Mouse (Mus musculus): Measurements from ENCODE around the gene Mospd3. TPM values are rescaled to one million over a fixed set of nuclear protein-coding genes. Genes with fewer than 3 reads are reported as not detected.
"Not testable (repeated sequence)": the region's sequence is repeated elsewhere in the genome, so short reads cannot be mapped to it uniquely, and the experiment has no call there.

Gene Mospd3
- polyA plus RNA-seq, 1 experiment from 2014 or later, result 22.9 TPM

DNA sequence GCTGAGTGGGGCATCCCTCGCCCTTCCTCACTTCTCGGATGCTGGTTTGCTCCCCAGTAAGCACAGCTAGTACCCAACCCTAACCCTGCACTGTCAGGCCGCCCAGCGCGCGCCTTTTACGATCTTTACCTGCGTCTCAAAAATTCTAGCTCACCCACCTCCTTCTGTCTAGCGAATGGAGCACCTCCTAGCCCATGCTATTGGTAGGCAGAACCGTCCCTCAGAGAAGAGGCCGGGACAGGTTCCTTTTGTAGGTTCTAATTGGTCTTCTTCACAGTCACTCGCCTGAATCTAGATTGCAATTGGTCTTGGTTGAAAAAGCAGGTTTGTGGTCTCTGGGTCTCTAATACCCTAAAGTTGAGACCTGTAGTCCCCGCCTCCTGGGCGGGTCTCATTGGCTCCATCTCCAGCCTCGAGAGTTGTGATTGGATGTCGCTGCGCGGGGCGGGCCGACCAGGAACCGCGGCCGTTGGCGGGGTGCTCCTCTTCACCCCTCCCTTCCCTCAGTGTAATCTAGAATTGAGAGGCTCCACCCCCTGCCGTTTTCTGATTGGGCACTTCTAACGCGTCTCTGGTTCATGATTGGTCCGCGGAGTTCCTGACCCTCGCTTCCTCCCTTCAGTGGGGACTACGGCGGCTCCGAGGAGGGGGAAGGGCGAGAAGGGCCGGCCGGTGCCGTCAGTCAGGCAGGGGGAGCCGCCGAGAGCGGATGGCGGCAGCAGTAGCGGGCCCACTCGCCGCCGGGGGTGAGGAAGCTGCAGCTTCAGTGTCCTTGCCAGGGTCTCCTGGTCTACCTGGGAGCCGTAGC lies 27.8 kb upstream of the Mospd3 start, which contains the start of the genes Fbxo24, Lrch4 and Gm20605:
Gene Fbxo24 (minus strand): TSS at position 505 of the 808 bp plus-strand sequence.
Gene Lrch4 (plus strand): TSS at position 624 of the 808 bp plus-strand sequence.
Gene Gm20605 (plus strand): TSS at position 678 of the 808 bp plus-strand sequence.
- Histone ChIP-seq H3K9ac (ENCODE audit: low read depth, low read length) (peak within 1 kb of the TSS; percentile 80), H3K4me1 (replicated peaks; ENCODE audit: control insufficient read depth, insufficient read depth, low read length) (peaks cover 16% of the 10 kb centered on the region), H3K27ac (ENCODE audit: low read depth, low read length) (peak within 1 kb of the TSS; percentile 93), H3K36me3 (ENCODE audit: control insufficient read depth, insufficient read depth, low read length) (no peaks in the 10 kb centered on the region), H3K27me3 (ENCODE audit: control insufficient read depth, insufficient read depth, low read length) (no peaks in the 10 kb centered on the region), H3K4me3 (ENCODE audit: low read depth, low read length) (peak within 1 kb of the TSS; percentile 85), H3K4me2 (replicated peaks; ENCODE audit: low read depth, low read length) (peak within 1 kb of the TSS; percentile 80), H3K9me3 (ENCODE audit: control insufficient read depth, low read length) (no peaks in the 10 kb centered on the region)
- peak; percentile 98 for ATAC-seq (ENCODE audit: low FRiP score)
- peak; percentile 99 for DNase-seq (ENCODE audit: low spot score)
- WGBS, result under 1% methylated on average over 44 of the region's 46 CpGs

DNA sequence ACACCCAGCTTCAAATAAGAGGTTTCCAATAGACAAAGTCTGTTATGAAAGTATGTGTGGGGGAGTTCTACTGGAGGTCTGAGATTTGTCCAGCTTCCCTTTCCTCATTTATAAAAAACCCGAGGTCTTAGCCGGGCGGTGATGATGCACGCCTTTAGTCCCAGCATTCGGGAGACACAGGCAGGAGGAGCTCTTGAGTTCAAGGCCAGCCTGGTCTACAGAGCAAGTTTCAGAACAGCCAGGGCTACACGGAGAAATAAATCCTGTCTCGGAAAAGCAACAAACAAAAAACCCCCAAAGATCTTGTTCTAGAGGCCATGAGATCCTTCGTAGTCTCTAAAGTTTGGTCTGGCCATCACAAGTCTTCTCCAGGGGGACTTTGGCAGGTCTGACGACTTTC lies 27.1 kb upstream of the Mospd3 start:
- no peak for ATAC-seq (ENCODE audit: low FRiP score)
- Histone ChIP-seq H3K4me2 (replicated peaks; ENCODE audit: low read depth, low read length) (peak overlapping the region; percentile 67), H3K9ac (ENCODE audit: low read depth, low read length) (peak overlapping the region; percentile 74), H3K27me3 (ENCODE audit: control insufficient read depth, insufficient read depth, low read length) (no peaks in the 10 kb centered on the region), H3K4me3 (ENCODE audit: low read depth, low read length) (peak overlapping the region; percentile 52), H3K27ac (ENCODE audit: low read depth, low read length) (peak overlapping the region; percentile 82), H3K9me3 (ENCODE audit: control insufficient read depth, low read length) (no peaks in the 10 kb centered on the region), H3K4me1 (replicated peaks; ENCODE audit: control insufficient read depth, insufficient read depth, low read length) (peaks cover 16% of the 10 kb centered on the region), H3K36me3 (ENCODE audit: control insufficient read depth, insufficient read depth, low read length) (no peaks in the 10 kb centered on the region)
- no peak for DNase-seq (ENCODE audit: low spot score)
- 5% methylated on average over 9 of the region's 9 CpGs for WGBS

DNA sequence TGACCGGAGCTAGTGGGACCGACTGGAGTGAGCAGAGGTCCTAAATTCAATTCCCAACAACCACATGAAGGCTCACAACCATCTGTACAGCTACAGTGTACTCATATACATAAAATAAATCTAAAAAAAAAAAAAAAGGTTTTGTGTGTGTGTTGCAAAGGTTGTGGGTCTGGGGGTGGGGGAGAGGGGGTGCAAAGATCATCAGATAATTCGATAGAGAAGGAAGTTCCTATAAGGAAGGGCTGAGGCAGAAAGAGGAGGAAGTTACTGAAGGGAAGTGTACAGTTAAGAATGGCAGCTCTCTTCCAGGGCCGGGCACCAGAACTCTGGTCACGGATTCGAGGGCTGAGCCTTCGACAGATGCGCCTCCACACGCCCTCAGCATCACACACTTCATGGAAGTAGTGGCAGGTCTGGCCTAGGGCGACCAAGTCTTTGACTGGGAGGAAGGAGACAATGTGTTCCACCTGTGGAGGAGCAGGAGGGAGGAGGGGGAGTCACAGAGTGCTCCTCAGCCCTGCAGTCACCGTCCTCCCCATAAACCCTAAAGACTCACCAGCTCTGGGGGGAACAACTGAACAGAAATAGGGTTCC lies 23.2 kb upstream of the Mospd3 start:
- 86% methylated on average over 11 of the region's 11 CpGs for WGBS
- Histone ChIP-seq H3K4me1 (replicated peaks; ENCODE audit: control insufficient read depth, insufficient read depth, low read length) (0 out of 2 replicates have a peak, but pooled peaks cover 2% of the 10 kb centered on the region), H3K9ac (ENCODE audit: low read depth, low read length) (no peak overlapping the region), H3K9me3 (ENCODE audit: control insufficient read depth, low read length) (no peaks in the 10 kb centered on the region), H3K4me3 (ENCODE audit: low read depth, low read length) (no peak overlapping the region), H3K36me3 (ENCODE audit: control insufficient read depth, insufficient read depth, low read length) (no peaks in the 10 kb centered on the region), H3K4me2 (replicated peaks; ENCODE audit: low read depth, low read length) (no peak overlapping the region), H3K27me3 (ENCODE audit: control insufficient read depth, insufficient read depth, low read length) (no peaks in the 10 kb centered on the region), H3K27ac (ENCODE audit: low read depth, low read length) (no peak overlapping the region)
- DNase-seq (ENCODE audit: low spot score), result no peak
- ATAC-seq (ENCODE audit: low FRiP score), result no peak

DNA sequence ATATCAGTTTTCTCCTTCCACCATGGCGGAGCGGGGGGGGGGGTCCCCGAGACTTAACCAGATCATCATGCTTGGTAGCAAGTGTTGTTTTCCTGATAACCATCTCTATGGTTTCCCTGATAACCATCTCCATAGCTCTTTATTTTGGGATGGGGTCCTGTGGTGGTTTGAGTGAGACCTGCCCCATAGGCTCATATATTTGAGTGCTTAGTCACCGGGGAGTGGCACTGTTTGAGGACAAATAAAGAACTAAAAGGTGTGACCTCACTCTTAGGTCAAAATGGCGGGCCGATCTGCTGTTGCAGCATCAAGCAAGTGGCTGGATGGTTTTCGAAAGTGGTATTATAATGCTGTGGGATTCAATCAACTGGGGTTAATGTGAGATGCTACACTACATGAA lies 14.5 kb upstream of the Mospd3 start:
- H3K4me2 ChIP-seq (replicated peaks; ENCODE audit: low read depth, low read length), result no peak overlapping the region

DNA sequence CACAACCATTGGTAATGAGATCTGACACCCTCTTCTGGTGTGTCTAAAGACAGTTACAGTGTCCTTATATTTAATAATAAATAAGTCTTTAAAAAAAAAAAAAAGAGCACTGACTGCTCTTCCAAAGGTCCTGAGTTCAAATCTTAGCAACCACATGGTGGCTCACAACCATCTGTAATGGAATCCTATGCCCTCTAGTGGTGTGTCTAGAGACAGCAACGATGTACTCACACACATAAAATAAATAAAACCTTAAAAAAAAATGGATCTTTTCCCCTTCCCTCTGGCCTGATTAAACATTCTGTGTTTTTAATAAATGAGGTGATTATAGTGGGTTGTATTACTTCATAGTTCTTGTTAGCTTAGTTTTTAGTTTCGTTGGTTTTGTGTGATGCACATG lies 14.1 kb upstream of the Mospd3 start:
- DNase-seq (ENCODE audit: low spot score); H3K4me2 ChIP-seq (replicated peaks; ENCODE audit: low read depth, low read length); ATAC-seq (ENCODE audit: low FRiP score); H3K36me3 ChIP-seq (ENCODE audit: control insufficient read depth, insufficient read depth, low read length); H3K27ac ChIP-seq (ENCODE audit: low read depth, low read length); H3K4me1 ChIP-seq (replicated peaks; ENCODE audit: control insufficient read depth, insufficient read depth, low read length); H3K9me3 ChIP-seq (ENCODE audit: control insufficient read depth, low read length); H3K9ac ChIP-seq (ENCODE audit: low read depth, low read length); H3K4me3 ChIP-seq (ENCODE audit: low read depth, low read length); H3K27me3 ChIP-seq (ENCODE audit: control insufficient read depth, insufficient read depth, low read length): not testable (repeated sequence)
- WGBS, result 89% methylated on average over 2 of the region's 2 CpGs

More for the DNA sequence above, 14.5 kb upstream of the Mospd3 start:
- no peak for ATAC-seq (ENCODE audit: low FRiP score)
- Histone ChIP-seq H3K4me3 (ENCODE audit: low read depth, low read length) (no peak overlapping the region), H3K27ac (ENCODE audit: low read depth, low read length) (no peak overlapping the region), H3K9me3 (ENCODE audit: control insufficient read depth, low read length) (no peaks in the 10 kb centered on the region), H3K27me3 (ENCODE audit: control insufficient read depth, insufficient read depth, low read length) (no peaks in the 10 kb centered on the region), H3K36me3 (ENCODE audit: control insufficient read depth, insufficient read depth, low read length) (no peaks in the 10 kb centered on the region), H3K4me1 (replicated peaks; ENCODE audit: control insufficient read depth, insufficient read depth, low read length) (peaks cover 8% of the 10 kb centered on the region; the same call in 1 of the 2 replicates), H3K9ac (ENCODE audit: low read depth, low read length) (no peak overlapping the region)
- 90% methylated on average over 7 of the region's 7 CpGs for WGBS
- DNase-seq (ENCODE audit: low spot score), result no peak

DNA sequence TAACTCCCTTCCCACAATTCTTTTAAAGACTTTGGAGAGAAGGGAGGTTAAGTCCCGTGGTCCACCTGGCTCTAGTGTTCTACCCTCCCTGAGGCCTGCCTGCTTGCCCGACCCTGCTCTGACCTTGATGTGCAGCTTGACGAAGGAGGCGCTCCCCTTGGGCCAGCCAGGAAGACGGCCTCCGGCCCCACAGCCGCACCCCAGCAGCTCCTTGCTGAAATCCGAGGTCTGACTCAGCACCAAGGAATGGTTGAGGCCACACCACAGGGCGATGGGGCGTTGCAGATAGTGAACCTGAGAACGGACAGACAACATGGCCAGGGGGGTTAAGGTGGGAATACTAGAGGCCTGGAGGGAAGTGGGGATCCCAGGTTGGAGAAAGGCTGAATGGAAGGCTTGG lies 12.7 kb upstream of the Mospd3 start, which contains the start of gene Pcolce:
Gene Pcolce (minus strand): TSS at position 235 of the 400 bp plus-strand sequence.
- no peak within 1 kb of the TSS for H3K4me3 ChIP-seq (ENCODE audit: low read depth, low read length)
- peaks cover 8% of the 10 kb centered on the region; the same call in 1 of the 2 replicates for H3K4me1 ChIP-seq (replicated peaks; ENCODE audit: control insufficient read depth, insufficient read depth, low read length)
- 53% methylated on average over 11 of the region's 11 CpGs for WGBS
- no peaks in the 10 kb centered on the region; the same call in 1 of the 2 replicates for H3K27me3 ChIP-seq (ENCODE audit: control insufficient read depth, insufficient read depth, low read length)
- DNase-seq (ENCODE audit: low spot score) (no peak), ATAC-seq (ENCODE audit: low FRiP score) (no peak)
- no peaks in the 10 kb centered on the region for H3K36me3 ChIP-seq (ENCODE audit: control insufficient read depth, insufficient read depth, low read length)
- no peaks in the 10 kb centered on the region for H3K9me3 ChIP-seq (ENCODE audit: control insufficient read depth, low read length)
- no peak within 1 kb of the TSS for H3K4me2 ChIP-seq (replicated peaks; ENCODE audit: low read depth, low read length)
- no peak within 1 kb of the TSS for H3K27ac ChIP-seq (ENCODE audit: low read depth, low read length)
- peak within 1 kb of the TSS; percentile 5; the same call in 1 of the 2 replicates for H3K9ac ChIP-seq (ENCODE audit: low read depth, low read length)

DNA sequence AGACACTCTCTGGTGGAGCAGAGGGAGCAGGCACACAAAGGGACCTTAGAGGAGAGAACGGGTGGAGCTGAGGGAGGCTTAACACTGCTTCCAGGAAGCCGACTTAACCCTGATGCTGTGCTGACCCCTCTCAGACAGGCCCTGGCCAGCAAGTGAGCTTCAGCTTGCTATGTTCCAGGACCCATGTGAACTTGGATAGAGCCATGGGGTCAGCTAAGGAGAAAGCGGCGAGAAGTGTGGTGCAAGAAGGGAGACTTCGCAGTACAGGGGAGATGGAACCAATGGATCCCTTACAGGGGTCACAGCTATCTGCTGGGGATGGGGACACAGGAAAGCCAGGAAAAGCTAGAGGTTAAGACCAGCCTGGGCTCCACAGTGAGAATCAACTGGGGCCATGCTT lies 12.2 kb upstream of the Mospd3 start:
- Histone ChIP-seq H3K4me3 (ENCODE audit: low read depth, low read length) (no peak overlapping the region), H3K4me1 (replicated peaks; ENCODE audit: control insufficient read depth, insufficient read depth, low read length) (peaks cover 11% of the 10 kb centered on the region; the same call in 1 of the 2 replicates), H3K9me3 (ENCODE audit: control insufficient read depth, low read length) (no peaks in the 10 kb centered on the region), H3K9ac (ENCODE audit: low read depth, low read length) (peak overlapping the region; percentile 5; the same call in 1 of the 2 replicates), H3K4me2 (replicated peaks; ENCODE audit: low read depth, low read length) (no peak overlapping the region), H3K27ac (ENCODE audit: low read depth, low read length) (no peak overlapping the region), H3K36me3 (ENCODE audit: control insufficient read depth, insufficient read depth, low read length) (no peaks in the 10 kb centered on the region), H3K27me3 (ENCODE audit: control insufficient read depth, insufficient read depth, low read length) (no peaks in the 10 kb centered on the region; the same call in 1 of the 2 replicates)
- ATAC-seq (ENCODE audit: low FRiP score) (no peak), DNase-seq (ENCODE audit: low spot score) (no peak)
- WGBS, result 67% methylated on average over 5 of the region's 5 CpGs

DNA sequence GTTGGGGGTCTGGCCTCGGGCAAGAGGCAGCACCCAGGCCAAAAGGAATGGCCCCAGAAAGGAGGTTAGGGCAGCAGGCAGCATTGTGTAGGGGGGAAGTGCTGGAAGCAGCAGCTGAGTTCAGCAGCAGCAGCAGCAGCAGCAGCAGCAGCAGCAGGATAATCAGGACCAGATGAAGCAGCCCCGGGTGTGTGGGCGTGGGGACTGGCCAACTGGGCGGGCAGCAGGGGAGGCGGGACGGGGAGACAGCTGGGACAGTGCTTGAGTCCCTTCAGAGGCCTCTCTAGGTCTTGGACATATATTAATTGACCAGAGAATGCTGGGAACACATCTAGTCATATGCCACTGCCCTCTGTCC lies 10.4 kb upstream of the Mospd3 start:
- no peak overlapping the region; the same call in 1 of the 2 replicates for H3K4me3 ChIP-seq (ENCODE audit: low read depth, low read length)
- ATAC-seq (ENCODE audit: low FRiP score), result no peak
- peak; percentile 68 for DNase-seq (ENCODE audit: low spot score)
- H3K9me3 ChIP-seq (ENCODE audit: control insufficient read depth, low read length), result no peaks in the 10 kb centered on the region
- peak overlapping the region; percentile 54 for H3K9ac ChIP-seq (ENCODE audit: low read depth, low read length)
- 21% methylated on average over 6 of the region's 6 CpGs for WGBS
- peak overlapping the region; percentile 70; the same call in 1 of the 2 replicates for H3K27ac ChIP-seq (ENCODE audit: low read depth, low read length)
- no peaks in the 10 kb centered on the region for H3K36me3 ChIP-seq (ENCODE audit: control insufficient read depth, insufficient read depth, low read length)
- H3K4me2 ChIP-seq (replicated peaks; ENCODE audit: low read depth, low read length), result peak overlapping the region; percentile 14; the same call in 1 of the 2 replicates
- H3K27me3 ChIP-seq (ENCODE audit: control insufficient read depth, insufficient read depth, low read length), result peaks cover 2% of the 10 kb centered on the region; the same call in 1 of the 2 replicates
- H3K4me1 ChIP-seq (replicated peaks; ENCODE audit: control insufficient read depth, insufficient read depth, low read length), result peaks cover 13% of the 10 kb centered on the region; the same call in 1 of the 2 replicates

All from hindbrain, embryonic 11.5 days (tissue).